Mouse (Mus musculus) kidney, postnatal 36 days (tissue): ENCODE data around the gene Susd3.

ENCODE experiments used
- DNase-seq, 2 experiments: peaks; one replicate each; pipeline ENCODE4 v3.0.0; 2021 to 2022; ENCODE audit warnings: mixed read lengths in 2 of 2

Gene Susd3

GRCm38 (mm10) chr13:49248467-49248862 is at the start of gene Susd3:
TSS of gene Susd3 (minus strand) at chr13:49248706.
- no peak for DNase-seq

DNA sequence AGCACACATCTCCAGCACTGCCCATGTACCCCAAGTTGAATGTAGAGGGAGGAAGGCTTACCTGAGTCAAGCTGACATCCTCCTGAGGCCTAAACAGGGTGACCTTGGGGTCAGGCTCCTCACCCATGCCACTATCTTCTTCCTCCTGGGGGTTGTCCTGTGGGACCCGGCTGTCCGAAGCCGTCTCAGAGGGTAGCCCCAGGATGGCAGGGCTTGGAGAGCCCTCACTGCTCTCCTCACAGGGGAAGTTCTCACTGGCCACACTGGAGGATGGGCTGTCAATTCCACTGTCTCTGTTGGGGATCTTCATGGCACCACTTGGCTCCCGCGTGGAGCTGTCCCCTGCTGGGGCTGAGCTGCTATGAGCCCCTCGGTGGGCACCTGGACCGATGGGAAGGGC is 47.8 kb upstream of the Susd3 start:
- DNase-seq = no peak

GRCm38 (mm10) chr13:49294108-49294507 is 45.6 kb upstream of the Susd3 start:
- DNase-seq = no peak

DNA sequence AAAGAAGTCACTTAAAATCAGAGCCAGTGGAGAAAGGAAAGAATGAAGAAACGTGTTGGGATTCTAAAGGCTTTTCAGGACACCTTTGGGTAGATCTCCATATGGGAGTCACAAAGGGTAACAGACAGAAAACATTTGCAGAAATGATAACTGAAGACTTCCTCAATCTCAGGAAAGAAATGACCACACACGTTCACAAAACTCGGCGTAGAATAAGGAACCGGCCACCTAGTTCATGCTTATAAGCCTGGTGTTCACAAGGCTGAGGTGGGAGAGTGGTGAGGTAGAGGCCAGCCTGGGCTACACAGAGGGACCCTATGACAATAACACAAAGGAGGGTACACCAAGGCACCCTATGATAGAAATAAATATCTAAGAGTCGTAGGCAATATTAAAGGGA is 43.4 kb upstream of the Susd3 start:
- no peak for DNase-seq

- peak; percentile 23 to 65 for DNase-seq
Measured at GRCm38 (mm10) chr13:49291398-49291797, 42.9 kb upstream of the Susd3 start.

DNA sequence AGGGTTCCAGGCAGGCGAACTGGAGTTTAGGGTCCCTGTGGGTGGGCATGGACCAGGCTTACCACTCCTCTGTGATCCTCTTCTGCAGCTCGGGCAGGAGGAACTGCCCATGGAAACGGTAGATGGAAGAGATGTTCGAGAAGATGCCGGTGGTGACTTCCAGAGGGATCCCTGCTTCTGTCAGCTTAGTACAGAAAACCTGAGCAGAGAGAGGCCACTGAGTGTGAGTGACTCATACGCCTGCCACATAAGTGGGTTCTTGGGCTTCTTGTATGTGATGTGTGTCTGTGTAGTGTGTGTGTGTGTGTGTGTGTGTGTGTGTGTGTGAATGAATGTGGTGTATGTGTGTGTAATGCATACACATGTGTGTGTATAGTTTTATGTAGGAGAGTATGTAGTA is 38.7 kb upstream of the Susd3 start:
- no peak for DNase-seq

- no peak for DNase-seq
Measured at GRCm38 (mm10) chr13:49286750-49287149, 38.2 kb upstream of the Susd3 start.

GRCm38 (mm10) chr13:49283686-49284085 is 35.2 kb upstream of the Susd3 start:
- no peak for DNase-seq

DNA sequence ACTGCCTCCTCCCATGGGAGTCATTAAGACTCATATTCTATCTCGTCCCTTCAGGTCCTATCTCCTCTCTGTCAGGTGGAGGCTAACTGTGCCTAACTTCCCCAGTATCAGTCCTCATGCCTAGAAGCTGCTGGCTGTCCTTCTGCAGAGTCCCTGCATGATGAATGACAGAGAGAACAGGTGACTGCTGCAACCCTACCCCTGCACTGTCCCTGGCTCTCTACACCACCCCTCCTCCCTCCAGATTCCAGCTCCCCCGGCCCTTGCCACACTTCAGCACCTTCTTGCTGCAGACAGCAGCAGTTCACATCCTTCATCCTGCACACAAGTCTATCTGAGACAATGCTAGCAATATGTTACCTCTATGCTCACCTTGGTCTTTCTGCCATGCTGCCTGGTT is 33.7 kb upstream of the Susd3 start:
- no peak for DNase-seq

GRCm38 (mm10) chr13:49271831-49272765 is 23.6 kb upstream of the Susd3 start:
- DNase-seq = peak; percentile 17 to 44

DNA sequence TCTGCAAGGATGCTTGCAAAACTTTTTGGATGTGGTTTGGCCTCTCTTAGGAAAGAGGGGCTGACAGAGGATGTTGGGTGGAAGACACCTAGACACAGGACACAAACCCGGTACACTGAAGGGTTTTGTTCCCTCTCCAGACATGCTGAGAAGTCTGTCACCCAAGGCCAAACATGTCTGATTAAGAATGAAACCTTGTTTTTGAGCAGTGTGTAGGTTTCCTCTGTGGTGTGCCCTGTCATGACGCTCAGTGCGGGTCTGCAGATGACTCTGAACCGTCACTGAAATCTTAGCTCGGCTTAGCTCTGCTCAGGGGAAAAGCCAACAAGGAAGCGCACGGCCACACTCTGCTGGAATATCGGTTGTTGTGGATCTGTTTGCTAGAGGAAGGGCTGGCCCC is 22.0 kb upstream of the Susd3 start:
- DNase-seq = no peak

- DNase-seq = no peak
Measured at GRCm38 (mm10) chr13:49267645-49268044, 19.1 kb upstream of the Susd3 start.

DNA sequence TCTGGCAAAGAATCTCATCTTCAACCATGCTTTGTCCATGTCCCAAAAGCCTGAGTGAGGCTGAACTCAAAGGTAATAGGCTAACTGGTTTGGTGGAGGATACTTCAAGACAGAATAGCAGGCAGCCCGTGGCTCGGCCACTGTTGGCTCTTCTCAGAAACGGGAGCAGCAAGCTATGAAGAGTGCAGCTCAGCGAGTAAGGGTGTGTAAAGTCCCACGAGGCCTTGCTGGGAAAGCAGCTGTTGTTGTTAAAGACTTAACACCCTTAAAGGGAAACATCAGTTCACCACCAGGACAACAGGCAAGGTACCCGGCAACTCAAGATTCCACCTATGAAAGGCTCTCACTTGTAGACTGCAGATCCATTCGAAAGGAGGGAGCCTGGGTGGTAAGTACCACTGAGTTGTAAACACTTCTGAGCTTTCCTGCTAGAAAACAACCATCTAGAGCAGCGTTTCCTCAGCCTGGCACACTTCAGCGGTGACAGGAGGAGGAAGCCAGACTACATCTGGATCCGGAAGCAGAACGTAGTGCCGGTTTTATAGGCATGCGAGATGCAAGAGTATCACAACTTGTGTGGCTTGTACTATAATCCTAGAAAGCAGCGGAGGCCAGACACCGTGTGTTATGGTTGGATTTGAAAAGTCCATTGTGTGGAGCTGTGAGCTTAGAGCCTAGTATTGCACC is 11.7 kb upstream of the Susd3 start:
- DNase-seq = no peak

- no peak for DNase-seq
Measured at GRCm38 (mm10) chr13:49257819-49258313, 9.4 kb upstream of the Susd3 start.

GRCm38 (mm10) chr13:49252746-49253145 is 4.2 kb upstream of the Susd3 start:
- no peak for DNase-seq

- no peak for DNase-seq
Measured at GRCm38 (mm10) chr13:49252113-49252512, 3.6 kb upstream of the Susd3 start.

DNA sequence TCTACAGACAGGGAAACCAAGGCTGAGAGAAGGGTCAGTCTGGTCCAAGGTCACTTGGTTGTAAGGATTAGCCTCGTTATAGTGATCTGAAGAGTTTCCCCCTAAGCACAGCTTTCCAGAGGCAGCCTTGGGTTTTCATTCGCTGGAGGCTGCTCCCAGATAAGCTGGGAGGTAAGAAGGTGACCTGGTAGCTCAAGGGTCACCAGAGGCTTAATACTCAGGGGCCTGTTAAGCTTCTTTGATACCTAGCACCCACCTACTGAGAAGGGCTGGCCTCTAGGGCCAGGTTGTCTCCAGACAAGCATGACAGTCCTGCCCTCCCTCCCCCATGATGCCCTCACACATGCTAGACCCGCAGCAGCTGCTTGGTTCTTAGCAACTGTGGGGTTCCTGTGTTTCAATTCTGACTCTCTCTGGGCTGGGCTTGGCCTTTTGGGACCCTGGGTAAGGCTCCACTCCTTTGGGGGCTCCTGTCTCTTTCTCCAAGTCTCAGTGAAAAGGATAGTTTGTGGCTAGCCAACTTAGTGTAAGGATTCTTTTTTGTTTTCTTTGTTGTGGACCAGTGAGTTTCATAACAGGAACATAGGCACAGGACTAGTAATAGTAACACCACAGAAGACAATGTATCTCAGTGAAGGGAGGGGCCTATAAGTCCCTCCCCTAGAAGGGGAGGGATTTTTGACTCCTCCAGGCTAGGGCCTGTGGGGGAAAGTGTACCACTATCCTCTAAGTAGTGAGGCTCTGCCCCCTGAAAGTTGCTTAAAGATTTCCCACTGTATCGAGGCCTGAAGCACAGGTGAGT is 2.4 kb upstream of the Susd3 start:
- no peak for DNase-seq

- DNase-seq = peak; percentile 89 to 92
Measured at GRCm38 (mm10) chr13:49249634-49250033, 1.1 kb upstream of the Susd3 start.

GRCm38 (mm10) chr13:49248923-49249322 is 417 bp upstream of the Susd3 start:
- DNase-seq = no peak

- peak; percentile 83 for DNase-seq
Measured at GRCm38 (mm10) chr13:49247740-49248466, 603 bp downstream of the Susd3 start.

- DNase-seq = peak; percentile 48 to 52
Measured at GRCm38 (mm10) chr13:49247232-49247739, 1.2 kb downstream of the Susd3 start.

GRCm38 (mm10) chr13:49246626-49247025 is 1.9 kb downstream of the Susd3 start:
- peak; percentile 51 for DNase-seq
